Mouse (Mus musculus): ENCODE data around the gene Tmem216. TPM values are rescaled to one million over a fixed set of nuclear protein-coding genes. Genes with fewer than 3 reads are reported as not detected.
A peak's percentile ranks its signal among the peaks of the same experiment; 100 is the strongest.

The Tmem216 gene
- polyA plus RNA-seq (2015; fragmentation: Nextera tagmentation; extraction: Ambion mirVana) = 51.0 and 51.6 TPM in 2 replicates

- Histone ChIP-seq H3K36me3 (peaks cover 24% of the 10 kb centered on the region), H3K4me2 (peak within 1 kb of the TSS; percentile 71), H3K4me3 (peak within 1 kb of the TSS; percentile 64), H3K9ac (peak within 1 kb of the TSS; percentile 82), H3K27ac (replicated peaks) (peak within 1 kb of the TSS; percentile 88), H3K27me3 (no peaks in the 10 kb centered on the region), H3K9me3 (no peaks in the 10 kb centered on the region), H3K4me1 (replicated peaks) (peaks cover 24% of the 10 kb centered on the region)
- 1% methylated on average over 43 of the region's 43 CpGs for WGBS
- ATAC-seq (ENCODE audit: low read depth) = peak; percentile 98
Measured at GRCm38 (mm10) chr19:10555624-10556510, at the start of gene Tmem216. TSS of gene Tmem216 (minus strand) at chr19:10556238.

- H3K27ac ChIP-seq (replicated peaks) = peak within 1 kb of the TSS; percentile 95
- no peaks in the 10 kb centered on the region for H3K9me3 ChIP-seq
- peak within 1 kb of the TSS; percentile 98 for H3K9ac ChIP-seq
- peak within 1 kb of the TSS; percentile 99 for H3K4me3 ChIP-seq
- H3K36me3 ChIP-seq = peaks cover 32% of the 10 kb centered on the region
- peak; percentile 97 for ATAC-seq (ENCODE audit: low read depth)
- no peaks in the 10 kb centered on the region for H3K27me3 ChIP-seq
- under 1% methylated on average over 49 of the region's 49 CpGs for WGBS
- H3K4me1 ChIP-seq (replicated peaks) = peaks cover 45% of the 10 kb centered on the region
- H3K4me2 ChIP-seq = peak within 1 kb of the TSS; percentile 78
Measured at GRCm38 (mm10) chr19:10605293-10605900, 49.4 kb upstream of the Tmem216 start, which contains the start of the genes Ddb1 and Tkfc. TSS of gene Ddb1 (plus strand) at chr19:10605327. TSS of gene Tkfc (minus strand) at chr19:10605654.

DNA sequence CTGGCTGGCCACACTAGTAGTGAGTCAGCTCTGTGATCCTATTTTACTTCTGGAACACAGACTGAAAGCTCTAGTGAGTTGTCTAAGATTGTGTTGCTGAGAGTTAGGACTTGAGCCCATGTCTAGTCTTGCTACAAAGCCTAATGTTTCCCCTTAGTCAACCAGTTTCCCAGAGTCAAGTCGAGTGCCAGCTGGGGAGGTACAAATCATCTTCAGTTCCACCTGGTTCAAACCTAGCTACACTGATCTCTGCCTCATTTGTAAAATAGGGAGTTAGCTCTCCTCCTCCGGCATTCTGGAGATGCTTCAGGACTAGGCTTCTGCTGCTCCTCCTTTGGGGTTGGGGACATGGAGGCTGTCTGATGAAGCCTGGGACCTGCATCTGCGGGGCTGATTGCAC is 48.5 kb upstream of the Tmem216 start:
- 56% methylated on average over 3 of the region's 3 CpGs for WGBS
- no peaks in the 10 kb centered on the region for H3K27me3 ChIP-seq
- H3K36me3 ChIP-seq = peaks cover 32% of the 10 kb centered on the region
- peak overlapping the region; percentile 95 for H3K27ac ChIP-seq (replicated peaks)
- peaks cover 45% of the 10 kb centered on the region for H3K4me1 ChIP-seq (replicated peaks)
- ATAC-seq (ENCODE audit: low read depth) = no peak
- H3K4me3 ChIP-seq = peak overlapping the region; percentile 99
- no peaks in the 10 kb centered on the region for H3K9me3 ChIP-seq
- peak overlapping the region; percentile 78 for H3K4me2 ChIP-seq
- H3K9ac ChIP-seq = peak overlapping the region; percentile 98

- no peak for ATAC-seq (ENCODE audit: low read depth)
- H3K36me3 ChIP-seq = peaks cover 32% of the 10 kb centered on the region
- no peak overlapping the region for H3K4me3 ChIP-seq
- no peaks in the 10 kb centered on the region for H3K27me3 ChIP-seq
- peak overlapping the region; percentile 95 for H3K27ac ChIP-seq (replicated peaks)
- WGBS = 88% methylated on average over 18 of the region's 18 CpGs
- H3K4me2 ChIP-seq = peak overlapping the region; percentile 78; the same call in 1 of the 2 replicates
- H3K9ac ChIP-seq = peak overlapping the region; percentile 75
- no peaks in the 10 kb centered on the region for H3K9me3 ChIP-seq
- peaks cover 45% of the 10 kb centered on the region for H3K4me1 ChIP-seq (replicated peaks)
Measured at GRCm38 (mm10) chr19:10603660-10604523, 47.9 kb upstream of the Tmem216 start.

DNA sequence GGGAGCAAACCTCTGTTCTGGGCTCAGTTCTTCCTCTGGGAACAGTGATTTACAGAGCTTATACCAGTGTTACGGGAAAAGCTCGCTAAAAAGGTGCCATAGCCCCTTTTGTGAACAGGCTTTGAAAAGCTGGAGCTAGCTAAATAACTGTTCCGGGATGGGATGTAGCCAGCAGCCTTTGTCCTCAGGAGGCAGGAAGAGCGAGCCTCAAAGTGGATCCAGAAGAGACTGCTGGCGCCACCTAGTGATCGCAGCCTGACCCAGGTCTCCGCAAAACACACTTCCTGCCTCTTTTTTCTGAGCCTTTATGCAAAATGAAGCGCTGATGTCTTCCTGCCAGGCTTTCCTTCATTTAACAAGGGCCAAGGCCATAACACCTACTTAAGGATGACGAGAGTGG is 46.7 kb upstream of the Tmem216 start:
- Histone ChIP-seq H3K4me1 (replicated peaks) (peaks cover 40% of the 10 kb centered on the region), H3K27ac (replicated peaks) (peak overlapping the region; percentile 95), H3K4me2 (peak overlapping the region; percentile 56), H3K27me3 (no peaks in the 10 kb centered on the region), H3K4me3 (peak overlapping the region; percentile 31), H3K36me3 (peaks cover 32% of the 10 kb centered on the region), H3K9ac (peak overlapping the region; percentile 75), H3K9me3 (no peaks in the 10 kb centered on the region)
- ATAC-seq (ENCODE audit: low read depth) = peak; percentile 59
- WGBS = 4% methylated on average over 9 of the region's 9 CpGs

DNA sequence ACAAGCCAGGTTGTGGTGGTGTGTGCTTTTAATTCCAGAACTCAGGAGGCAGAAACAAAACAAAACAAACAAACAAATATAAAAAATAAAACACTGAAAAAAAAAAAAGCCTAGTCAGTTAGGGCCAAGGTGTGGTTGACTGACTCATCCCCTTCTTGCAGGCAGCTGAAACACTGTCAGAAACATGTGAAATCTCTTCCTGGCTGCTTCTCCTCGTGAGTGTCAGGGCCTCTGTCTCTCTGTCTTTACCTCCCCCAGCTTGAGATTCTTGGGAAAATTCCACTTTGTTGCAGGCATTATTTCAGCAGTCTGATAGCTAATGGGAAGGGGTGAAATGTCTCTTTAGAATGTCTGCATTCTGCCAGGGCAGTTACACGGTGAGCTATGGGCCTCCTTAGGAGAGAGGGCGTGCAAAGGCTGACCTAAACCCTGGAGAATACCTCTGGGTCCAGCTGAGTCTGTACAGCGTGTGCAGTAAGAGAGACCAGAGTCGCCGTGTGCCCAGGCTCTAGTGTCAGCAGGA is 46.3 kb upstream of the Tmem216 start:
- Histone ChIP-seq H3K4me3 (peak overlapping the region; percentile 31), H3K9ac (peak overlapping the region; percentile 75), H3K4me2 (peak overlapping the region; percentile 56), H3K27me3 (no peaks in the 10 kb centered on the region), H3K4me1 (replicated peaks) (peaks cover 37% of the 10 kb centered on the region), H3K36me3 (peaks cover 31% of the 10 kb centered on the region), H3K9me3 (no peaks in the 10 kb centered on the region), H3K27ac (replicated peaks) (peak overlapping the region; percentile 95)
- ATAC-seq (ENCODE audit: low read depth) = peak; percentile 27
- 1% methylated on average over 6 of the region's 6 CpGs for WGBS

DNA sequence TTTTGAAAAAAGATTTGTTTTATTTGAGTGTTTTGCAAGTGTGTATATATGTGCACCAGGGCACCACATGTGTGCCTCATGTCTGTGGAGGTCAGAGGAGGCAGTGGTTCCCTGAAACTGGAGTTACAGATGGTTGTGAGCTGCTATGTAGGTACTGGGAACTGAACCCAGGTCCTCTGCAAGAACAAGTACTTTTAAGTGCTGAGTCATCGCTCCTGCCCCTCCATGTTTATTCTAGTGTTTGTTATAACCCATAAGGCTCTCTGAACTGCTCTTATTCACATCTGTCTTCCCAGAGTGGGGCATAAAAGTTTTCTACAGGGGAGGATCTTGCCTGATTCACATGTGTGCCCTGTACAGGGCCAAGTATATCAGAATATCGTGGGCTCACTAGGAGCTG is 43.6 kb upstream of the Tmem216 start:
- peaks cover 57% of the 10 kb centered on the region for H3K36me3 ChIP-seq
- no peak overlapping the region for H3K9ac ChIP-seq
- 99% methylated on average over 2 of the region's 2 CpGs for WGBS
- no peaks in the 10 kb centered on the region for H3K9me3 ChIP-seq
- no peak overlapping the region for H3K4me2 ChIP-seq
- no peaks in the 10 kb centered on the region for H3K27me3 ChIP-seq
- no peak overlapping the region for H3K4me3 ChIP-seq
- H3K27ac ChIP-seq (replicated peaks) = no peak overlapping the region
- peaks cover 21% of the 10 kb centered on the region for H3K4me1 ChIP-seq (replicated peaks)
- ATAC-seq (ENCODE audit: low read depth) = no peak

DNA sequence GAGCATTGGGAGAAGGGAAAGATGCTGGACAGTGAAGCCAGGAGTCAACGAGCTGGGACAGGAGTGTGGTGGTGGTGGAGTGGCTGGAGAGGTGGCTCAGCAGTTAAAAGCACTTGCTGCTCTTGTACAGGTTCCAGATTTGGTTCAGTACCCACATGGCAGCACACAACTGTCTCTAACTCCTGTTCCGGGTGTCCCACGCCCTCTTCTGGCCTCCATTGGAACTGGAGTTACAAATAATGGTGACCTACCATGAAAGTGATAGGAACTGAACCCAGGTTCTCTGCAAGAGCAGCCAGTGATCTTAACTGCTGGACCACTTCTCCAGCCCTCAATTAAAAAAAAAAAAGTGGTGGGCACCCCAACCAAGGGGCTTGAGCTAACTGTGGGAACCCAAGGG is 42.1 kb upstream of the Tmem216 start:
- Histone ChIP-seq H3K4me1 (replicated peaks) (peaks cover 8% of the 10 kb centered on the region), H3K4me2 (no peak overlapping the region), H3K9ac (no peak overlapping the region), H3K27ac (replicated peaks) (no peak overlapping the region), H3K27me3 (no peaks in the 10 kb centered on the region), H3K36me3 (peaks cover 72% of the 10 kb centered on the region), H3K4me3 (no peak overlapping the region), H3K9me3 (no peaks in the 10 kb centered on the region)
- WGBS = 46% methylated on average over 3 of the region's 3 CpGs
- ATAC-seq (ENCODE audit: low read depth) = no peak

GRCm38 (mm10) chr19:10591659-10592377 is 35.8 kb upstream of the Tmem216 start:
- 89% methylated on average over 6 of the region's 6 CpGs for WGBS
- peaks cover 75% of the 10 kb centered on the region for H3K36me3 ChIP-seq

GRCm38 (mm10) chr19:10590301-10590700 is 34.3 kb upstream of the Tmem216 start:
- Histone ChIP-seq H3K27me3 (no peaks in the 10 kb centered on the region), H3K4me3 (no peak overlapping the region), H3K4me2 (no peak overlapping the region), H3K27ac (replicated peaks) (no peak overlapping the region), H3K9me3 (no peaks in the 10 kb centered on the region), H3K4me1 (replicated peaks) (no peaks in the 10 kb centered on the region), H3K9ac (no peak overlapping the region), H3K36me3 (peaks cover 62% of the 10 kb centered on the region)
- 65% methylated on average over 3 of the region's 3 CpGs for WGBS
- ATAC-seq (ENCODE audit: low read depth) = no peak

More at GRCm38 (mm10) chr19:10591659-10592377, 35.8 kb upstream of the Tmem216 start:
- Histone ChIP-seq H3K9me3 (no peaks in the 10 kb centered on the region), H3K4me3 (no peak overlapping the region), H3K27me3 (no peaks in the 10 kb centered on the region), H3K4me2 (no peak overlapping the region), H3K4me1 (replicated peaks) (no peaks in the 10 kb centered on the region), H3K27ac (replicated peaks) (no peak overlapping the region), H3K9ac (no peak overlapping the region)
- no peak for ATAC-seq (ENCODE audit: low read depth)
